Mouse (Mus musculus): Measurements from ENCODE around the gene Rnf220. TPM values are rescaled to one million over a fixed set of nuclear protein-coding genes. Genes with fewer than 3 reads are reported as not detected.

The Rnf220 gene
- polyA plus RNA-seq, 1 experiment from 2014 or later, result 97.1 TPM

DNA sequence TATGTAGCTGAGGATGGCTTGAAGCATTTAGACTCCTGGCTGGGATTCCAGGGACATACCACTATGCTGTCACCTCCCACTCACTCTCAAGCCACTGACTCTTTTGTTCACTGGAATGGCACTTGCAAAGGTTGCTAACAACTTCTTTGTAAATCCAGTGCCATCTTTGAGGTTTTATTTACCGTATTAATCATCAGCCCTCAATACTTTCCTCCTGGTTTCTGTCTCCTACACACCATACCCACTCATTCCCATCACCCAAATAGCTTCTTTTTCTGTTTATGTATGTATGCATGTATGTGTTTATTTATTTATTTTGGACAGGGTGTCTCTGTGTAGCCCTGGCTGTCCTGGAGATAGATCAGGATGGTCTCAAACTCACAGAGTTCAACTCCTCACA lies 245.9 kb downstream of the Rnf220 start:
- no peak overlapping the region for H3K27ac ChIP-seq (replicated peaks)
- H3K4me1 ChIP-seq (replicated peaks), result peaks cover 22% of the 10 kb centered on the region
- H3K36me3 ChIP-seq, result no peaks in the 10 kb centered on the region
- H3K9ac ChIP-seq, result no peak overlapping the region
- peak overlapping the region; percentile 61; the same call in 1 of the 2 replicates for H3K4me3 ChIP-seq
- peak overlapping the region; percentile 59; the same call in 1 of the 2 replicates for H3K4me2 ChIP-seq
- no peaks in the 10 kb centered on the region for H3K27me3 ChIP-seq
- WGBS, result 80% methylated on average over 1 of the region's 1 CpGs
- ATAC-seq (ENCODE audit: low read depth), result no peak
- no peaks in the 10 kb centered on the region for H3K9me3 ChIP-seq

DNA sequence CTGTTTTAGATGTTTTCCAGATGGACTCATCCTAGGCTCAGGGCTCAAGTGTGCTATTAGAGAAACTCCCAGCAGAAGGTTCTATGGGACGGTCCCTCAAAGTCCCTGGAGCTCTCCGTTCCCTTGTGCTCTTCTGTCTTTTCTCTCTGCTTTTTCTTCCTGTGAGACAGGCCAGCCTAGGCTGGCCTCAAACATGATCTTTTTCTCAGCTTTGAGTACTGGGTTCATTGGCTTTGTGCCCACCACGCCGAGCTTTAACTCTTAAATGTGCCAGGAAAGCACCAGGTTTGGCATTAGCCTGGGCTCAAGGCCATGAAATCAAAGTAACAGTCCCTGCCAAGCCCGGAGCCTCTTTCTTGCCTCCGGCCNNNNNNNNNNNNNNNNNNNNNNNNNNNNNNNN lies 256.0 kb downstream of the Rnf220 start:
- ATAC-seq (ENCODE audit: low read depth), result no peak
- WGBS, result 64% methylated on average over 6 of the region's 6 CpGs
- H3K27ac ChIP-seq (replicated peaks), result no peak overlapping the region
- H3K4me3 ChIP-seq, result no peak overlapping the region
- no peak overlapping the region for H3K4me2 ChIP-seq
- peaks cover 6% of the 10 kb centered on the region; the same call in 1 of the 2 replicates for H3K4me1 ChIP-seq (replicated peaks)
- H3K9ac ChIP-seq, result no peak overlapping the region
- H3K27me3 ChIP-seq, result no peaks in the 10 kb centered on the region
- H3K36me3 ChIP-seq, result no peaks in the 10 kb centered on the region
- no peaks in the 10 kb centered on the region for H3K9me3 ChIP-seq

DNA sequence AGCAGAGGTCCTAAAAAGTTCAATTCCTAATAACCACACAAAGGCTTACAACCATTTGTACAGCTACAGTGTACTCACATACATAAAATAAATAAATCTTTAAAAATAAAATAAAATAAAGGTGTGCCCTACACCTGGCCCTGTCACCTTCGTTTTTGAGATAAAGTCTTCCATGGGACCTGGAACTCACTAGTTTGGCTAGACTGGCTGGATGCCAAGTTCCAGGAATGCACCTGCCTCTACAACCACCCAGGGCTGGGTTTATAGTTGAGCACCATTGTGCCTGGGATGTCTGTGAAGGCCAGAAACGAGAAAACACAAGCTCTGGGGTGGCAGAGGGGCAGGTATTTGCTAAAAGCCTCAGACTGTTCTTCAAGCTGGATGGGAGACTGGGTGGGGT lies 257.7 kb downstream of the Rnf220 start:
- Histone ChIP-seq H3K4me2 (no peak overlapping the region), H3K36me3 (no peaks in the 10 kb centered on the region), H3K9me3 (no peaks in the 10 kb centered on the region), H3K4me1 (replicated peaks) (peaks cover 4% of the 10 kb centered on the region; the same call in 1 of the 2 replicates), H3K27ac (replicated peaks) (no peak overlapping the region), H3K9ac (no peak overlapping the region), H3K27me3 (0 out of 2 replicates have a peak, but pooled peaks cover 3% of the 10 kb centered on the region), H3K4me3 (no peak overlapping the region)
- no peak for ATAC-seq (ENCODE audit: low read depth)
- 52% methylated on average over 2 of the region's 2 CpGs for WGBS

DNA sequence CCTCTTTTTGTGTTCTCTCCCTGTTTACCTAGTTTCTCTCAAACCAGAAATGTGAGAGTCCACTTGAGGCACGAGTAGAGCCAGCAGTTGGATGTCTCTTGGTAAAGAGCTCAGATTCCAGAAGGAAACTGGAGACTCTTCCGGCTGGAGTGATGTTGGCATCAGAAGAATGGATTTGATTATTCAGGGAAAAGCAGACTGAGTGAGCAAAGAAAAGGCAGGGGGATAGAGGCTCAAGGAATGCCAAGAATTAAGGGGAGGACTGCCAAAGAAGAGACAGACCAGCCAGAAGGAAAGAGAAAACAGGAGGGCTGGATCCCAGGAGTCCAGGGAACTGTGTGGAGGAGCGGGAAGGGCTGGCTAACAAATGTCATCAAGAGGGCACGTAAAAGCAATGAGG lies 261.0 kb downstream of the Rnf220 start:
- Histone ChIP-seq H3K4me2 (no peak overlapping the region), H3K4me3 (no peak overlapping the region), H3K27me3 (0 out of 2 replicates have a peak, but pooled peaks cover 3% of the 10 kb centered on the region), H3K9me3 (no peaks in the 10 kb centered on the region), H3K27ac (replicated peaks) (no peak overlapping the region), H3K4me1 (replicated peaks) (peaks cover 10% of the 10 kb centered on the region; the same call in 1 of the 2 replicates), H3K36me3 (no peaks in the 10 kb centered on the region), H3K9ac (no peak overlapping the region)
- ATAC-seq (ENCODE audit: low read depth), result no peak
- WGBS, result 76% methylated on average over 4 of the region's 4 CpGs

DNA sequence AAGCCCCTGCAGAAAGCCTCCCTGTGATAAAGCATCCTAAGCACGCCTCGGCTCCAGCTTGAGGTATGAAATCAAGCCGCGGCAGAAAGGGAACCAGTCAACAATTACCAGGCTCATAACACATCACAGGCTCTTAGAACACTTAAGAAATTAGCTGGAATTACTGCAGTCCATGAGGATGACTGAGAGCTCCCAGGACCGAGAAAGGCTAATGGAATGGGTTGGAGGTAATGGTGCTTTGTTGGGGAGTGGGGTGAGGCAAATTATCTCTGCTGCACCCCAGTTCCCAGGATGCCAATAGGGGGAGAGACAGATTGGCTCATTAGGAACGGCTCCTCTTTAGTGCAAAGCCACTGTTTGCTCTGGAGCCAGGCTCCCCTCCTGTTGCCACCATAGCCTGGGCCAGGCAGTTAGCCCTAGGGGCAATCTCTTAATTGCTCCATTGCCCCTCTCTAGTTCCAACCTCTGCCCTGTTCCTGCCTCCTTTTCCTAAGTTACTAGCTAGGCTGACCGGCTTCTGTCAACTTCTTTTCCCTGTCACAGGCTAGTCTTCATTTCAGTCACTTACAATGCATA lies 262.6 kb downstream of the Rnf220 start:
- no peak overlapping the region for H3K27ac ChIP-seq (replicated peaks)
- peak; percentile 53; the same call in 1 of the 2 replicates for ATAC-seq (ENCODE audit: low read depth)
- WGBS, result 20% methylated on average over 7 of the region's 7 CpGs

DNA sequence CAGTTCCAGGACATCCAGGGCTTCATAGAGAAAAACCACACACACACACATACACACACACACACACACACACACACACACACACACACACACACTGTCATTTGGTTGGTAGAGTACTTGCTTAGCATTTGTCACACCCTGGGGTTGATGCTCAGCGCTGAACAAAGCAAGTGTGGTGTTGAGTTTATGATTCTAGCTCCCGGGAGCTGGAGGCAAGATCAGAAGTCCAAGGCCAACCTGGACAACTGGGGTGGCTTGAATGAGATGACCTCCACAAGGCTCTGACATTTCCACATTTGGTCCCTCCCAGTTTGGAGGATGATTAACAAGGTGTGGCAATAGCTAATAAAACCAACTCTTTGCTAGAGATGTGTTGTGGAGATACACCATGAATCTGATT lies 265.6 kb downstream of the Rnf220 start:
- no peaks in the 10 kb centered on the region for H3K9me3 ChIP-seq
- H3K27ac ChIP-seq (replicated peaks), result no peak overlapping the region
- no peak for ATAC-seq (ENCODE audit: low read depth)
- H3K4me2 ChIP-seq, result no peak overlapping the region
- H3K4me3 ChIP-seq, result no peak overlapping the region
- 85% methylated on average over 2 of the region's 2 CpGs for WGBS
- H3K27me3 ChIP-seq, result 0 out of 2 replicates have a peak, but pooled peaks cover 3% of the 10 kb centered on the region
- peaks cover 10% of the 10 kb centered on the region; the same call in 1 of the 2 replicates for H3K4me1 ChIP-seq (replicated peaks)
- no peak overlapping the region for H3K9ac ChIP-seq
- no peaks in the 10 kb centered on the region for H3K36me3 ChIP-seq

More for the DNA sequence above, 262.6 kb downstream of the Rnf220 start:
- Histone ChIP-seq H3K9ac (no peak overlapping the region), H3K4me2 (no peak overlapping the region), H3K9me3 (no peaks in the 10 kb centered on the region), H3K36me3 (no peaks in the 10 kb centered on the region), H3K4me1 (replicated peaks) (peaks cover 10% of the 10 kb centered on the region; the same call in 1 of the 2 replicates), H3K27me3 (0 out of 2 replicates have a peak, but pooled peaks cover 3% of the 10 kb centered on the region), H3K4me3 (no peak overlapping the region)

DNA sequence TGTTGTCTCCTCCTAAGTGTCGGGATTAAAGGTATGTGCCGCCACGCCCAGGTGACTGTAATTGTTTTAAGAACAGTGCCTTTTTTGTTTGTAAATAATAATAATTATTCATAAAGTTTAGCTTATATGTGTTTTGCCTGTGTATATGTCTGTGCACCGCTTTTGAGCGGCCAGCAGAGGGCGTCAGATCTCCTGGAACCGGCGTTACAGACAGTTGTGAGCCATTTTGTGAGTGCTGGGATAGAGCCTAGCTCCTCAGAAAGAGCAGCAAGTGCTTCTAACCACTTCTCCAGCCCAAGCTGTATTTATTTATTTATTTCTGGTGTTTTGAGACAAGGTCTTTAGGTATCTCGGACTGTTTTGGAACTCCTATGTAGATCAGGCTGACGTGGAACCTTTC lies 266.5 kb downstream of the Rnf220 start:
- H3K27me3 ChIP-seq, result no peaks in the 10 kb centered on the region
- no peak overlapping the region for H3K4me2 ChIP-seq
- ATAC-seq (ENCODE audit: low read depth), result no peak
- peaks cover 10% of the 10 kb centered on the region; the same call in 1 of the 2 replicates for H3K4me1 ChIP-seq (replicated peaks)
- 57% methylated on average over 10 of the region's 10 CpGs for WGBS
- H3K9ac ChIP-seq, result no peak overlapping the region
- no peak overlapping the region for H3K27ac ChIP-seq (replicated peaks)
- no peak overlapping the region for H3K4me3 ChIP-seq
- no peaks in the 10 kb centered on the region for H3K9me3 ChIP-seq
- no peaks in the 10 kb centered on the region for H3K36me3 ChIP-seq

DNA sequence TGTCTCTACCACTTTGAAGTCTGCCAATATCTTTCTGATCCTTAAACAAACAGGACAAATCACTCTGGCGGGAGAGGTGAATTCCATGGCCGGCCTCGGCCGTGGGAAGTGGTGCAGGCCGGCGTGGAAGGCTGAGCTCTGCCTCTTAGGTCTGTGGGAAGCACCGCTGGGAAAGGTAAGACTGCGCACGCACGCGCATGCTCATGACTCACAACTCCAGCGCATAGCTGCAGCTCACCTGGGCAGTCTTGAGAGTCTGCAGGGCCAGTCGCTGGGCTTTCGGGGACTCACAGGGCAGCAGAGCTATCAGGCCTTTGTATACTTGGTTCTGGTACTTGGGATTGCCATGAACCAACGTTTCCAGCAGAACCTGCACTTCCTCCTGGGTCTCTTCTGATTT lies 267.3 kb downstream of the Rnf220 start:
- whole genome bisulfite sequencing, result 81% methylated on average over 15 of the region's 15 CpGs
- no peak overlapping the region for H3K4me3 ChIP-seq
- H3K9me3 ChIP-seq, result no peaks in the 10 kb centered on the region
- H3K9ac ChIP-seq, result no peak overlapping the region
- H3K4me2 ChIP-seq, result no peak overlapping the region
- ATAC-seq (ENCODE audit: low read depth), result no peak
- no peaks in the 10 kb centered on the region for H3K27me3 ChIP-seq
- H3K4me1 ChIP-seq (replicated peaks), result peaks cover 10% of the 10 kb centered on the region; the same call in 1 of the 2 replicates
- no peak overlapping the region for H3K27ac ChIP-seq (replicated peaks)
- no peaks in the 10 kb centered on the region for H3K36me3 ChIP-seq

DNA sequence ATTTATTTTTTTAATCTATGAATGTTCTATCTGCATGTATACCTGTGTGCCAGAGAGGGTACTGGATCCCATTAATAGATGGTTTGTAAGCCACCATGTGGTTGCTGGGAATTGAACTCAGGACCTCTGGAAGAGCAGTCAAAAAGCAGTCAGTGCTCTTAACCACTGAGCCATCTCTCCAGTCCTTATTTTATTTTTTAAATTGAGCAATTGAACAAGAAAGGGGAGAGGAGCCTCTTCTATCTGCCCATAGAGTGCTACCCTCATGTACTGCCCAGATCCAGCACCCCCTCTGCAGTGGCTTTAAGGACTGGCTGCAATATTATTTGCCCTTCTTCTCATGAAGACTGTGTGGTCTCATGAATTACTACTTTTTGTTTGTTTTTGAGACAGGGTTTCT lies 271.6 kb downstream of the Rnf220 start:
- no peaks in the 10 kb centered on the region for H3K36me3 ChIP-seq
- H3K4me1 ChIP-seq (replicated peaks), result no peaks in the 10 kb centered on the region
- H3K27me3 ChIP-seq, result no peaks in the 10 kb centered on the region
- no peak overlapping the region for H3K27ac ChIP-seq (replicated peaks)
- H3K9me3 ChIP-seq, result no peaks in the 10 kb centered on the region
- H3K9ac ChIP-seq, result no peak overlapping the region
- no peak overlapping the region for H3K4me2 ChIP-seq
- H3K4me3 ChIP-seq, result no peak overlapping the region
- no peak for ATAC-seq (ENCODE audit: low read depth)

DNA sequence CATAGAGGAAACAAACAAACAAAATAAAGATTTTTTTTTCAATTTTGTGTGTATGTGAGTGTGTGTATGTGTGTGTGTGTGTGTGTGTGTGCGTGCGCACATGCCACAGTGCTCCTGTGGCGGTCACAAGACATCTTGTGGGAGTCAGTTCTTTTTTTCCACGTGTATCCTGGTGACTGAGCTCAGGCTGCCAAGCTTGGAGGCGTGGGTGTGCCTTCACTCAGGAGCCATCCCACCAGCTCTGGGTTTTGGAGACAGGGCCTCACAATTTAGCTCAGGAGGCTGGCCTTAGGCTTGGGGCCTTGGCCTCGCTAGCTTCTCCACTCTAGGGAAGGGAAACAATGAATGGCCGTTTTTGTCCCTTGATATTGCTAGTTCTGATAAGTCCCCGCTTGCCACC lies 272.7 kb downstream of the Rnf220 start:
- Histone ChIP-seq H3K4me2 (no peak overlapping the region), H3K27me3 (no peaks in the 10 kb centered on the region), H3K36me3 (no peaks in the 10 kb centered on the region), H3K9me3 (no peaks in the 10 kb centered on the region), H3K27ac (replicated peaks) (no peak overlapping the region), H3K9ac (no peak overlapping the region), H3K4me1 (replicated peaks) (no peaks in the 10 kb centered on the region), H3K4me3 (no peak overlapping the region)
- WGBS, result 68% methylated on average over 8 of the region's 8 CpGs
- ATAC-seq (ENCODE audit: low read depth), result no peak

DNA sequence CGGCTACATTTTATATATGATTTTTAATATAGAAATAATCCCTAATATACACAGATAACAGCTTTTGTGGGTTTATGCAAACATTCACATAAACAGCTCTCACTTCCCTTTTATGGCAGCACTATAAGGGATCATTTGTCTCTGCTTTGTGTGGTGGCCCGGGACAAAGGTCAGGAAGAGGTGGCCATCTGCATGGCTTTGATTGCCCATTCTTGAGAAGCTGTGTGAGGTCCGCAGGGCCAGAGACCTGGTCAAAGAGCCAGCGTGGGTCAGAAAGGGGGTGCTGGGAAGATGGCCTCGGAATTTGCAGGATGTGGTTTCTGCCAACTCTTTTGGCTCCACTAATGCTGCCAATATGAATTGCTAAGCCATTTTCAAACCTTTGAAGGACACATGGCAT lies 273.9 kb downstream of the Rnf220 start:
- 11% methylated on average over 5 of the region's 5 CpGs for WGBS
- Histone ChIP-seq H3K27ac (replicated peaks) (no peak overlapping the region), H3K36me3 (no peaks in the 10 kb centered on the region), H3K4me3 (no peak overlapping the region), H3K9me3 (no peaks in the 10 kb centered on the region), H3K9ac (no peak overlapping the region), H3K27me3 (no peaks in the 10 kb centered on the region), H3K4me2 (no peak overlapping the region), H3K4me1 (replicated peaks) (no peaks in the 10 kb centered on the region)
- ATAC-seq (ENCODE audit: low read depth), result no peak

DNA sequence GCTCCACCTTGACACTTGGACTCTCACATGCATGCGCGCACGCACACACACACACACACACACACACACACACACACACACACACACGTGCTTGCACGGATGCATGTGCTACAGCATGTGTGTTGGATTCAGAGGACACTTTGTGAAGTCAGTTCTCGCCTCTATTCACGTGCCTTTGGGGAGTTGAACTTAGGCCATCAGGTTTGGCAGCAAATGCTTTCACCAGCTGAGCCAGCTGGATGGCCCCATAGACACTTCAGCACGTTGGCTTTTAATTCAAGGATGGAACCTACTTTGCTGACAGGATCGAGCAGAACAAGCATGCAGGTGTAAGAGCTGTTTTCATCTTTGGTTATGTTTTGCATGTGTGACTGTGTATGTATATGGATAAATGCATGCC lies 275.0 kb downstream of the Rnf220 start:
- 83% methylated on average over 9 of the region's 9 CpGs for WGBS
- Histone ChIP-seq H3K27me3 (no peaks in the 10 kb centered on the region), H3K4me2 (no peak overlapping the region), H3K4me3 (no peak overlapping the region), H3K36me3 (no peaks in the 10 kb centered on the region), H3K9me3 (no peaks in the 10 kb centered on the region), H3K9ac (no peak overlapping the region), H3K4me1 (replicated peaks) (no peaks in the 10 kb centered on the region), H3K27ac (replicated peaks) (no peak overlapping the region)
- no peak for ATAC-seq (ENCODE audit: low read depth)
